Mouse (Mus musculus) MEL (cell line): Measurements from ENCODE around the gene Ccdc85c.

ENCODE experiments used
- CTCF ChIP-seq, 3 experiments: IDR thresholded peaks in 2 of 3; conservative IDR thresholded peaks in 1 of 3; 2 replicates each; pipeline ENCODE4 v1.5.1; 2011 to 2012; ENCODE audit warnings: low read length in 3 of 3, low read depth in 2 of 3, mild to moderate bottlenecking in 2 of 3, improper control_type of control experiment in 1 of 3, inconsistent platforms in 1 of 3, mixed read lengths in 1 of 3, moderate library complexity in 1 of 3; ENCODE audit not compliant: control insufficient read depth in 1 of 3, insufficient read depth in 1 of 3, poor library complexity in 1 of 3, severe bottlenecking in 1 of 3
- EP300 ChIP-seq, 2 experiments: IDR thresholded peaks; 2 replicates each; pipeline ENCODE4 v1.6.1; 2011; ENCODE audit warnings: improper control_type of control experiment in 2 of 2, low read length in 2 of 2, low read depth in 1 of 2, mild to moderate bottlenecking in 1 of 2
- GABPA ChIP-seq: IDR thresholded peaks from 2 replicates; pipeline ENCODE4 v1.6.1; 2012; ENCODE audit warnings: low read depth, mild to moderate bottlenecking, inconsistent platforms, low read length, improper control_type of control experiment, moderate library complexity
- JUND ChIP-seq: IDR thresholded peaks from 2 replicates; pipeline ENCODE4 v1.6.1; 2011; ENCODE audit warnings: low read depth, mild to moderate bottlenecking, improper control_type of control experiment, low read length
- MAX ChIP-seq: IDR thresholded peaks from 2 replicates; pipeline ENCODE4 v1.6.1; 2011; ENCODE audit warnings: low read length, improper control_type of control experiment
- TAL1 ChIP-seq: IDR thresholded peaks from 2 replicates; pipeline ENCODE4 v1.6.1; 2012; ENCODE audit warnings: mild to moderate bottlenecking, inconsistent platforms, low read length, moderate library complexity, mixed read lengths
- TCF12 ChIP-seq: IDR thresholded peaks from 2 replicates; pipeline ENCODE4 v1.6.1; 2014; ENCODE audit warnings: low read depth, mild to moderate bottlenecking, inconsistent platforms, low read length, improper control_type of control experiment, moderate library complexity
- ZC3H11A ChIP-seq: IDR thresholded peaks from 2 replicates; pipeline ENCODE4 v1.6.1; 2012; ENCODE audit warnings: low read depth, mild to moderate bottlenecking, inconsistent platforms, low read length, improper control_type of control experiment

DNA sequence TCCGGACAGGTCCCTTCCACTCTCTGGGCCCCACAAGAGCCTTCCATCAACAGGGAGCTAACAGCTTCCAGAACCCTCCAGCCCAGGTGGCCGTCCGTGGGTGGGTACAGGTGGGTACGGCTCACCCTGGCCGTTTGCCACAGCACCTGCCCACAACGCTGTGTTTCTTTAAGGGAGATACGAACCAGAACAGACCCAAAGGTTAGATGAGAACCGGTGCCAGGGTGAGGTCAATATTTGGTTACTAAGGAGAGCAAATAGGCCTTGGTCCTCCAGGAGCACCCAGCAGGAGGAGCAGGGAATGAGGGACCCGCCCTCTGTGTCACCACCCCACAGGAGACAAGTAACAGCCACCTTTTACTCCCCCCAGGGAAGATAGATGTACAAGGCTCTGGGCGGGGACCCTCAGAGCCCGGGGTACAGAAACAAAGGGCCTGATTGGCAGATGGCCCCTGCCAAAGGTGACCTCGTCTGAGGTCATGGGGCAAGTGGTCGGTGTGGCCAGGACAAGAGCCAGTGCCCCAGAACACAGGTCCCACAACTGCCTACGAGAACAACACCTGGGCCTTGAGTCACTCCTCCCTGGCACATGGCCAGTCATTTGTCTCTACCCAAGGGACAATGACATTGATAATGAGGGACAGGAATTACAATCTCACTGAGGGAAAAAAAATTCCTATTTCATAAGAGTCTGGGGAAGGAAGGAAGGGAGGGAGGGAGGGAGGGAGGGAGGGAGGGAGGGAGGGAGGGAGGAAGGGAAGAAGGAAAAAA, 40.2 kb downstream of the Ccdc85c start:
- TF ChIP-seq EP300 (IDR thresholded peaks at IDR 0.05; ENCODE audit: low read depth in 1 of 2, low read length in 2 of 2), result no peak
- no peak for TF ChIP-seq CTCF (IDR thresholded peaks at IDR 0.05 in 2 of 3, conservative IDR thresholded peaks at IDR 0.05 in 1 of 3; ENCODE audit: control insufficient read depth in 1 of 3, insufficient read depth in 1 of 3, low read depth in 2 of 3, low read length in 3 of 3, poor library complexity in 1 of 3, severe bottlenecking in 1 of 3)
- TF ChIP-seq MAX, result no peak
- no peak for TF ChIP-seq GABPA
- no peak for TF ChIP-seq TCF12
- no peak for TF ChIP-seq JUND
- no peak for TF ChIP-seq ZC3H11A
- no peak for TF ChIP-seq TAL1
